Mouse (Mus musculus) kidney, adult 2 months (tissue): ENCODE measurements around the gene Lipc.

Source experiments
- CTCF ChIP-seq: fragments of 200-500 bp; conservative IDR thresholded peaks from 2 replicates; pipeline ENCODE4 v1.5.1; 2011; ENCODE audit warnings: low read depth, mild to moderate bottlenecking, control low read depth, low read length, moderate library complexity, mixed read lengths; ENCODE audit not compliant: insufficient read depth, insufficient read length
- POLR2A ChIP-seq: fragments of 200-500 bp; IDR thresholded peaks from one replicate; pipeline ENCODE4 v1.6.1; 2011; ENCODE audit warnings: low read depth, low read length, control low read depth

GRCm38 (mm10) chr9:70957717-70958116, 5.7 kb upstream of the Lipc start:
- TF ChIP-seq POLR2A (no peak), CTCF (no peak)
